9 mouse cellular contexts compared by ENCODE assay signal in genomic region chr8:110718209-110718968, GRCm38 (mm10). TPM values are rescaled to one million over a fixed set of nuclear protein-coding genes. Genes with fewer than 3 reads are reported as not detected.
DNase-seq lines count a peak whose midpoint lies in the region; ATAC-seq lines count a peak whose summit lies in the region.
"Had no signal": no experiment of that assay in that cellular context is flagged by ENCODE, and none has a peak within 500 bp of the region (broad histone marks: within the 10 kb centered on the region; RNA-seq: fewer than 3 reads in every experiment).

No protein-coding gene starts in this region.

- 74% methylated on average over 8 of the region's 8 CpGs for WGBS in lung, embryonic 15.5 days
- 88% methylated on average over 8 of the region's 8 CpGs for WGBS in forebrain, embryonic 14.5 days
- 81% methylated on average over 8 of the region's 8 CpGs for WGBS in limb, embryonic 15.5 days

- H3K9ac ChIP-seq in lung, embryonic 15.5 days = no peak overlapping the region
- H3K9ac ChIP-seq in forebrain, embryonic 14.5 days (ENCODE audit: low read length) = no peak overlapping the region; the same call in 1 of the 2 replicates
- no peak overlapping the region for H3K9ac ChIP-seq in limb, embryonic 15.5 days

- H3K4me2 ChIP-seq in lung, embryonic 15.5 days = no peak overlapping the region
- no peak overlapping the region for H3K4me2 ChIP-seq in forebrain, embryonic 14.5 days (ENCODE audit: low read length)
- H3K4me2 ChIP-seq in limb, embryonic 15.5 days = no peak overlapping the region

- intact Hi-C loops in gastrocnemius, postnatal 14 days (cut with DNase I; ENCODE audit: low total_unique reads) = no loop called here
- intact Hi-C loops in left cerebral cortex, postnatal 25 days (cut with DNase I) = loop anchor here (2.0 kb wide), 1 partner anchor 54 kb away; no protein-coding TSS in a partner anchor

- no peaks in the 10 kb centered on the region for H3K27me3 ChIP-seq in lung, embryonic 15.5 days
- no peaks in the 10 kb centered on the region for H3K27me3 ChIP-seq in forebrain, embryonic 14.5 days (replicated peaks; ENCODE audit: control insufficient read depth, insufficient read depth, low read length)
- H3K27me3 ChIP-seq in limb, embryonic 15.5 days = no peaks in the 10 kb centered on the region

- peak overlapping the region; percentile 97 for H3K27ac ChIP-seq in lung, embryonic 15.5 days
- H3K27ac ChIP-seq in forebrain, embryonic 14.5 days (ENCODE audit: low read depth, low read length) = peak overlapping the region; percentile 27; the same call in 1 of the 2 replicates
- H3K27ac ChIP-seq in limb, embryonic 15.5 days = peak overlapping the region; percentile 65

- H3K4me1 ChIP-seq in lung, embryonic 15.5 days = peaks cover 73% of the 10 kb centered on the region
- peaks cover 20% of the 10 kb centered on the region for H3K4me1 ChIP-seq in forebrain, embryonic 14.5 days (ENCODE audit: control insufficient read depth, insufficient read depth, low read length)
- H3K4me1 ChIP-seq in limb, embryonic 15.5 days = peaks cover 80% of the 10 kb centered on the region

- H3K4me3 ChIP-seq in lung, embryonic 15.5 days = no peak overlapping the region
- no peak overlapping the region for H3K4me3 ChIP-seq in forebrain, embryonic 14.5 days (ENCODE audit: low read depth, low read length)
- no peak overlapping the region for H3K4me3 ChIP-seq in limb, embryonic 15.5 days

- DNase-seq in gastrocnemius, adult 8-10 months (ENCODE audit: low spot score in 2 of 2) = peak; percentile 36 to 59
- no peak for DNase-seq in gastrocnemius, postnatal 14 days
- no peak for DNase-seq in lung, postnatal 25 days (ENCODE audit: low spot score)
- DNase-seq in forebrain, embryonic 14.5 days (ENCODE audit: low spot score) = no peak
- no peak for DNase-seq in left cerebral cortex, postnatal 25 days (ENCODE audit: low spot score in 2 of 2)
- DNase-seq in adrenal gland, adult (ENCODE audit: inconsistent age in 2 of 2, low spot score in 1 of 2) = no peak

- H3K36me3 ChIP-seq in lung, embryonic 15.5 days = 0 out of 2 replicates have a peak, but pooled peaks cover 3% of the 10 kb centered on the region
- H3K36me3 ChIP-seq in forebrain, embryonic 14.5 days (ENCODE audit: control insufficient read depth, insufficient read depth, low read length) = 0 out of 2 replicates have a peak, but pooled peaks cover 10% of the 10 kb centered on the region
- peaks cover 7% of the 10 kb centered on the region; the same call in 1 of the 2 replicates for H3K36me3 ChIP-seq in limb, embryonic 15.5 days

- H3K9me3 ChIP-seq in lung, embryonic 15.5 days = no peaks in the 10 kb centered on the region
- H3K9me3 ChIP-seq in forebrain, embryonic 14.5 days (replicated peaks; ENCODE audit: control insufficient read depth, low read length) = no peaks in the 10 kb centered on the region
- H3K9me3 ChIP-seq in limb, embryonic 15.5 days = no peaks in the 10 kb centered on the region

- ATAC-seq in lung, embryonic 15.5 days (ENCODE audit: borderline replicate concordance, extremely low read depth, low FRiP score, low TSS enrichment) = no peak
- no peak for ATAC-seq in forebrain, embryonic 14.5 days
- no peak for ATAC-seq in limb, embryonic 15.5 days (ENCODE audit: insufficient number of reproducible peaks, low FRiP score, low TSS enrichment, low read depth)
- ATAC-seq: CD4-positive, CD25-positive, alpha-beta regulatory T cell, adult 4 months had no signal

RNA-seq across cellular contexts. Expression of gene Mtss1l, which starts 2.9 kb away (rescaled TPM):
- total RNA-seq in gastrocnemius, adult 8-10 months (2022) = 100 to 1,000 TPM; 120 to 134 (median 124) TPM
- 10 to 100 TPM; 44.3 to 47.6 TPM for total RNA-seq in gastrocnemius, postnatal 14 days (2021)
- polyA plus RNA-seq in lung, embryonic 15.5 days (2015; fragmentation: Nextera tagmentation; extraction: Ambion mirVana) = 23.0 and 27.9 TPM in 2 replicates
- 16.5 and 20.1 TPM in 2 replicates for polyA plus RNA-seq in forebrain, embryonic 14.5 days (2014; fragmentation: Nextera tagmentation; extraction: Ambion mirVana)
- polyA plus RNA-seq in limb, embryonic 15.5 days (2015; fragmentation: Nextera tagmentation; extraction: Ambion mirVana) = 9.6 and 10.2 TPM in 2 replicates
- 100 to 1,000 TPM; 195 to 204 TPM for total RNA-seq in left cerebral cortex, postnatal 25 days (2021)
- polyA plus RNA-seq: CD4-positive, CD25-positive, alpha-beta regulatory T cell, adult 4 months had no signal

Comparison
In these comparisons a context has a peak if more than half of its experiments do, and no peak if none do; other contexts are left out.
1. DNase-seq: peak in gastrocnemius, adult 8-10 months (2 of 2); none in gastrocnemius, postnatal 14 days (single experiment), lung, postnatal 25 days (single experiment), forebrain, embryonic 14.5 days (single experiment), left cerebral cortex, postnatal 25 days (0 of 2) and adrenal gland, adult (0 of 2).
2. H3K27ac ChIP-seq: peak in every context shown above with its lines; median percentile 97 in lung, embryonic 15.5 days; 65 in limb, embryonic 15.5 days; 27 in forebrain, embryonic 14.5 days.